Mouse (Mus musculus) stomach, embryonic 16.5 days (tissue): Measurements from ENCODE around the gene Sppl2c. TPM values are rescaled to one million over a fixed set of nuclear protein-coding genes. Genes with fewer than 3 reads are reported as not detected.

ENCODE experiments used
- ATAC-seq: fragments of 200-750 bp; cut with Nextera tagmentation; 2 replicates; pipeline ENCODE4 v1.8.0; 2017; ENCODE audit warnings: moderate number of reproducible peaks, moderate TSS enrichment; ENCODE audit not compliant: insufficient read depth, low FRiP score
- H3K27ac ChIP-seq: fragments of 300-500 bp; sonication (generic); 2 replicates; pipeline ENCODE4 v1.5.1; 2014; ENCODE audit warnings: low read length
- H3K27me3 ChIP-seq: fragments of 300-500 bp; sonication (generic); 2 replicates; pipeline ENCODE4 v1.6.1; 2014; ENCODE audit warnings: low read length, control low read depth, mixed read lengths; ENCODE audit not compliant: control insufficient read depth, insufficient read depth
- H3K36me3 ChIP-seq: fragments of 300-500 bp; sonication (generic); 2 replicates; pipeline ENCODE4 v1.6.1; 2014; ENCODE audit warnings: low read length; ENCODE audit not compliant: control insufficient read depth, insufficient read depth
- H3K4me1 ChIP-seq: fragments of 300-500 bp; sonication (generic); 2 replicates; pipeline ENCODE4 v1.6.1; 2014; ENCODE audit warnings: low read length, control low read depth, mixed read lengths; ENCODE audit not compliant: control insufficient read depth, insufficient read depth
- H3K4me2 ChIP-seq: fragments of 300-500 bp; sonication (generic); 2 replicates; pipeline ENCODE4 v1.6.1; 2014; ENCODE audit warnings: low read depth, low read length, mixed read lengths
- H3K4me3 ChIP-seq: fragments of 300-500 bp; sonication (generic); replicated peaks from 2 replicates; pipeline ENCODE4 v1.5.1; 2014; ENCODE audit warnings: mild to moderate bottlenecking, low read length
- H3K9ac ChIP-seq: fragments of 300-500 bp; sonication (generic); 2 replicates; pipeline ENCODE4 v1.6.1; 2014; ENCODE audit warnings: low read length
- H3K9me3 ChIP-seq: fragments of 300-500 bp; sonication (generic); replicated peaks from 2 replicates; pipeline ENCODE4 v1.6.1; 2016; ENCODE audit warnings: low read length, control low read depth; ENCODE audit not compliant: control insufficient read depth
- WGBS: fragments of 180-500 bp; shearing (Covaris S2); extraction: QIAGEN DNeasy Blood & Tissue Kit; methylation state at CpG from one replicate; pipeline ENCODE4 v1.1.7; 2014; 5-methylcytosine and 5-hydroxymethylcytosine counted together
- polyA plus RNA-seq: library from polyadenylated mRNA; unstranded; fragments of >200 nt; fragmentation: Nextera tagmentation; extraction: Ambion mirVana; gene quantifications from 2 replicates; pipeline ENCODE4 v1.2.1, GENCODE M21; 2015

Sppl2c gene
- polyA plus RNA-seq, 1 experiment from 2014 or later = not detected

GRCm38 (mm10) chr11:104232141-104233061 lies 46.3 kb downstream of the Sppl2c start:
- Histone ChIP-seq H3K9me3 (no peaks in the 10 kb centered on the region), H3K4me3 (peak overlapping the region; percentile 70), H3K4me1 (0 out of 2 replicates have a peak, but pooled peaks cover 12% of the 10 kb centered on the region), H3K27me3 (peaks cover 41% of the 10 kb centered on the region), H3K9ac (peak overlapping the region; percentile 68), H3K27ac (no peak overlapping the region), H3K36me3 (no peaks in the 10 kb centered on the region), H3K4me2 (peak overlapping the region; percentile 100)
- WGBS = under 1% methylated on average over 72 of the region's 72 CpGs
- no peak for ATAC-seq

- Histone ChIP-seq H3K4me1 (0 out of 2 replicates have a peak, but pooled peaks cover 12% of the 10 kb centered on the region), H3K9ac (no peak overlapping the region), H3K4me3 (peak overlapping the region; percentile 70; the same call in 1 of the 2 replicates), H3K27ac (no peak overlapping the region), H3K9me3 (no peaks in the 10 kb centered on the region), H3K27me3 (peaks cover 41% of the 10 kb centered on the region), H3K36me3 (no peaks in the 10 kb centered on the region), H3K4me2 (no peak overlapping the region)
- ATAC-seq = no peak
- under 1% methylated on average over 10 of the region's 10 CpGs for WGBS
Observed at GRCm38 (mm10) chr11:104233101-104233500, 47.0 kb downstream of the Sppl2c start.

GRCm38 (mm10) chr11:104233574-104234206 lies 47.6 kb downstream of the Sppl2c start:
- WGBS = 5% methylated on average over 30 of the region's 30 CpGs
- H3K27ac ChIP-seq = no peak overlapping the region
- H3K4me2 ChIP-seq = no peak overlapping the region
- ATAC-seq = no peak
- no peaks in the 10 kb centered on the region for H3K9me3 ChIP-seq
- H3K36me3 ChIP-seq = no peaks in the 10 kb centered on the region
- no peak overlapping the region for H3K4me3 ChIP-seq
- peaks cover 41% of the 10 kb centered on the region for H3K27me3 ChIP-seq
- 0 out of 2 replicates have a peak, but pooled peaks cover 12% of the 10 kb centered on the region for H3K4me1 ChIP-seq
- no peak overlapping the region for H3K9ac ChIP-seq

GRCm38 (mm10) chr11:104234680-104235079 lies 48.6 kb downstream of the Sppl2c start:
- ATAC-seq = no peak
- H3K9ac ChIP-seq = no peak overlapping the region
- no peak overlapping the region for H3K4me3 ChIP-seq
- H3K27ac ChIP-seq = no peak overlapping the region
- no peaks in the 10 kb centered on the region for H3K9me3 ChIP-seq
- peaks cover 41% of the 10 kb centered on the region for H3K27me3 ChIP-seq
- WGBS = 30% methylated on average over 6 of the region's 6 CpGs
- H3K36me3 ChIP-seq = no peaks in the 10 kb centered on the region
- 0 out of 2 replicates have a peak, but pooled peaks cover 12% of the 10 kb centered on the region for H3K4me1 ChIP-seq
- no peak overlapping the region for H3K4me2 ChIP-seq

GRCm38 (mm10) chr11:104235881-104236280 lies 49.8 kb downstream of the Sppl2c start:
- H3K27me3 ChIP-seq = peaks cover 41% of the 10 kb centered on the region
- H3K4me1 ChIP-seq = 0 out of 2 replicates have a peak, but pooled peaks cover 8% of the 10 kb centered on the region
- H3K4me2 ChIP-seq = no peak overlapping the region
- no peak for ATAC-seq
- no peak overlapping the region for H3K4me3 ChIP-seq
- no peaks in the 10 kb centered on the region for H3K9me3 ChIP-seq
- no peak overlapping the region for H3K27ac ChIP-seq
- WGBS = 56% methylated on average over 2 of the region's 2 CpGs
- H3K36me3 ChIP-seq = no peaks in the 10 kb centered on the region
- no peak overlapping the region for H3K9ac ChIP-seq

- WGBS = 65% methylated on average over 7 of the region's 7 CpGs
Observed at GRCm38 (mm10) chr11:104237226-104237625, 51.1 kb downstream of the Sppl2c start.

GRCm38 (mm10) chr11:104237958-104238747 lies 52.0 kb downstream of the Sppl2c start:
- no peak overlapping the region for H3K4me2 ChIP-seq
- no peak overlapping the region for H3K27ac ChIP-seq
- ATAC-seq = no peak
- WGBS = 55% methylated on average over 13 of the region's 13 CpGs
- no peaks in the 10 kb centered on the region for H3K4me1 ChIP-seq
- H3K27me3 ChIP-seq = peaks cover 23% of the 10 kb centered on the region
- no peaks in the 10 kb centered on the region for H3K9me3 ChIP-seq
- H3K36me3 ChIP-seq = no peaks in the 10 kb centered on the region
- no peak overlapping the region for H3K4me3 ChIP-seq
- H3K9ac ChIP-seq = no peak overlapping the region

More at GRCm38 (mm10) chr11:104237226-104237625, 51.1 kb downstream of the Sppl2c start:
- Histone ChIP-seq H3K4me1 (0 out of 2 replicates have a peak, but pooled peaks cover under 1% of the 10 kb centered on the region), H3K9ac (no peak overlapping the region), H3K36me3 (no peaks in the 10 kb centered on the region), H3K4me3 (no peak overlapping the region), H3K27me3 (peaks cover 32% of the 10 kb centered on the region), H3K27ac (no peak overlapping the region), H3K4me2 (no peak overlapping the region), H3K9me3 (no peaks in the 10 kb centered on the region)
- ATAC-seq = no peak
